Mouse (Mus musculus): ENCODE measurements around the gene Gpcpd1.

The Gpcpd1 gene

DNA sequence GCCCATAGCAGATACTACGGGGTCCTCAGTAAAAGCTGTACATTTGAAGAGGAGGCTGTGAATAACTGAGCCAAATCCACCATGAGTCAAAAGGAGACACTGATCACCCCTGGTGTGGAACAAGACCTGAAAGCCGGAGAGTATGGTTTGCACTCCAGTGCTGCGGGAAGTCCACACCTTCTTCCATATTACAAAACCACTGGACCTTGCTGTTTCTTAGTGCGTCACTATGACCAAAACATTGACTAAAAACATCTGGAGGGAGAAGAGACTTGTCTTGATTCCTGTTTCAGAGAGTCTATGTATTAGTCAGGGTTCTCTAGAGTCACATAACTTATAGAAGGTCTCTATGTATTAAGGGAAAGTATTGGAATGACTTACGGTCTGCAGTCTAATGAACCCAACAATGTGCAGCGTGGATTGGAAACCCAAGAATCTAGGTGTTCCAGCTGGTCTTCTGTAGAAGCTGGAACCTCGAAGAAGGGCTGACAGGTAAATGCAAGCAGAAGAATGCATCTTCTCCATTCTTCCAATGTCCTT lies at the start of gene Gpcpd1:
TSS of gene Gpcpd1 (minus strand) at position 490 of the 540 bp plus-strand sequence.
- in situ Hi-C loops (cut with MboI, MseI), result loop anchor here (25.0 kb wide), 1 partner anchor 100 kb away; the partner anchor contains the start of gene Shld1

- in situ Hi-C loops (cut with MboI, MseI), result no loop called here
Measured at GRCm38 (mm10) chr2:132636534-132636933, 49.0 kb upstream of the Gpcpd1 start.

DNA sequence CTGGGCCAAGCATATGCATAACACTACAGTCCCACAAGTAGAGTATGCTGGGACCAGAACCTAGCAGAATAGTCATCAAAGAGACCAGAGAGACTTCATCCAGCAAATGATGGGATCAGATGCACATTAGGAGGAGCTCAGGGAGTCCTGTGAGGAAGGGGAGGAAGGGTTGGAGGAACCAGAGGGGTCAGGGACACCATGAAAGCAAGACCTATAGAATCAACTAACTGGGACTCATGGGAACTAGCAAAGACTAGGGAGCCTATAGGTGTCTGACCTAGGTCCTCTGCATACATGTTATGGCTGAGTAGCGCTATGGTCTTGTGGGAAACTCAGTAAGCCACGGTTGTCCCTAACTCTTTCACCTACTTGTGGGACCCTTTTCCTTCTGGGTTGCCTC lies 41.1 kb upstream of the Gpcpd1 start:
- in situ Hi-C loops (cut with MboI, MseI), result no loop called here

DNA sequence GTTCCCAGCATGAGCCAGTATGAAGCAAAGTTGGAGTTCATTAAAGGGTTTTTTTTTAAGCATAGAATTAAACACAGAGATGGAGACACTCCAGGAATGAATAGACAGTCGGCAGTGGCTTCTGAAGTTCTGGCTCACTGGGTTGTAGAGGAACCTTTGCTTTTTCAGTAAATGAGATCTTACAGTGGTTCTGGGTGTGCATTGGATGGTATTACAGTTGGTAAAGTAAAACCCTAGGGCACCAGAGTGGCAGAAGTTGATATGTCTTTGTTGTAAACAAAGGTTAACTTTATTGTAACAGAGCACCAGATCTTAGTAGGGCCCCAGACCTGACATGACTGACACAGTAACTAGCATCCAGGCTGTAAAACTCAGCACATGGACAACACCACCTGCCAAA lies 35.6 kb upstream of the Gpcpd1 start:
- in situ Hi-C loops (cut with MboI, MseI), result no loop called here

- in situ Hi-C loops (cut with MboI, MseI), result no loop called here
Measured at GRCm38 (mm10) chr2:132617693-132618092, 30.2 kb upstream of the Gpcpd1 start.

DNA sequence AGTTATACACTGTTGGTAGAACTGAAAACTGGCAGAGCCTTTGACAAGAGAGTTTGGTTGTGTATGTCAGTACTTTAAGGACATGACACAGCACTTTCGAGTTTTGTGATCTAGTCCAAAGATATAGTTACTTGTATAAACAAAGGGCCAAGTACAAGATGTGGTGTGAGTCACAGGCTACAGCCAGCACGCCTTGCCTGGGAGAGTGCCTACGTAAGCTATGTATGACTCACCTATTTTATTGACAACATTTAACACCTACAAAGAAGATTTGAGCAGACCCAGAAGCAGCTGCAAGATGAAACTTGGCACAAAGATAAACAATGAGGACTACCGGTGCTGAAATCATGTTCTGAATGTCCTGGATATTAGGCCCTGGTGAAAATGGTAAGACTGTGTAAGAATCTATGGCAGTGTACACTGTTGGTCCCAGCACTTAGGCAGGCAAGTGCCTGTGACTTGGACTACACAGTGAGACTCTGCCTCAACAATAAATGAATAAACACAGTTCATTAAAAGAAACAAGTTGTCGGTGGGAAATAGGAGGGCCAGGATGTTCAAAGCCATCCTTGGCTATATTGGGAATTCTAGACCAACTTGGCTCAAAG lies 26.2 kb upstream of the Gpcpd1 start:
- in situ Hi-C loops (cut with MboI, MseI), result no loop called here

DNA sequence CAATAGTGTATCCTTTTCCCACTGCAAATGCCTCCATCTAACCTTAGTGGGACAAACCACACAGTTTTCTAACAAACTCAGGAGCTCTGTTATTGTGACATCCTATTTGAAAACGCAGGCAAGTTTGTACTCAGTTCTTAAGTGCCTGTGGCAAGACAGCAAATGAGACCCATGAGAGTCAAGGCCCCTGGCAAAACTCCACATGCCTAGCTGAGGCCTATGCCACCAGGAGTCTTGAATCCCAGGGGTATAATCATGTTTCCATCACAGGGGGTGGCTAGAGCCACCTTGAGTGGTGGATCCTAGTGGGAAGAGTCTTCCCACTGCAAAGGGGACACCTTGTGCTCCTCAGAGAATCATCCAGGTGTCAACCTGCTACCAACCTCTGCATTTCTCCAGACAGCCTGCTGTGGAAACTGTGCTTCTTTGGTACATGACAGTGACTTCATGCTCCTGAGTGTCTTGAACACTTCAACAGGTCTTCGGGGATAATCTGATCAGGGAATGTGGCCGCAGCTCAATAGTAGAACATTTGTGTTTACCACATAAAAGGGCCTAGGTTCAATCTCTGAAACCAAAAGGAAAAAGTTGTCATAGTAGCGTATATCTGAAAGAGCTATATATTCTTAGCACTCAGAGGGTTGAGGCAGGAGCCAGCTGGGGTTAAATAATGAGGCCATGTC lies 24.2 kb upstream of the Gpcpd1 start:
- in situ Hi-C loops (cut with MboI, MseI), result no loop called here

DNA sequence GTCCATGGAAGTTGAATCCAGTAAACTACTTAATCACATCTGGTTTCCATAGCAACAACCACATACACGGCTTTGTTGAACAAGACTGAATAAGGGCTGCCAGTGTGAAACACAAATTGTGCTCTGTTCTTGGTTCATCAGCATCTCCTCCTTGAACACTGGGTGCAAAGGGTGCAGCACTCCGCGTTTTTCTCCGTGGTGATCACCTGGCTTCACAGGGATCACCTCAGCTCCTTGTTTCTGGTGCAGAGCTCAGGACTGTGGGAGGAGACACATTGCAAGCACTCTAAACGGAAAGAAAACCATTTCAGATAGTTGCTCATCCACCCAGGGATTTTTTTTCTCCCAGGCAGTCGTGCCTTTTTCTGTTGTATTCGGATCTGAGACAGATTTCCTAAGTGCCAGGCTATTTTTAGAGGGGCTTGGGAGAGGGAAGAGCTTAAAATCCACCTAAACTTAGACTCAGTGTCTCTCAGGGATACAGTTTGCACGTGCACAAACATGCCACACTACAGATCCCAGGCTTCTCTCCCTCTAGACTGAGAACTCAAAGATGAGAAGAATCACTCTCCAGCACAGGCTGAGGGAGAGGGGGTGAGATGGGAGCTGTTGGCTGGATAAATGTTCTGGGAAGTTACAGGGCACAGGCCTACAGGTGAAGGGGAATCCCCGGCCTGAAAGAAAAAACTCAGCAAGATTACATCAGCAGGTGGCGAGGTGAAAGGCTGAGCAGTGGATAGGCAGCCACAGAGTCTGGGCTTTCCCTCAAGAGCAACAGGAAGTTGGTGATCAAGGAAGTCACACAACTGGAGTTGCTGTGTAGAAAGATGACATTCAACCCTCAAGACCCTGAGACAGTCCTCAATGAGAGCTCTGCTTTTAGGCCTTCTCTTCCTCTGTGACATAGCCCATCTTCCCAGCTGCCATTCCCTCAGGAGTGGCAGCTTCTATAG lies 19.9 kb upstream of the Gpcpd1 start:
- in situ Hi-C loops (cut with MboI, MseI), result no loop called here

DNA sequence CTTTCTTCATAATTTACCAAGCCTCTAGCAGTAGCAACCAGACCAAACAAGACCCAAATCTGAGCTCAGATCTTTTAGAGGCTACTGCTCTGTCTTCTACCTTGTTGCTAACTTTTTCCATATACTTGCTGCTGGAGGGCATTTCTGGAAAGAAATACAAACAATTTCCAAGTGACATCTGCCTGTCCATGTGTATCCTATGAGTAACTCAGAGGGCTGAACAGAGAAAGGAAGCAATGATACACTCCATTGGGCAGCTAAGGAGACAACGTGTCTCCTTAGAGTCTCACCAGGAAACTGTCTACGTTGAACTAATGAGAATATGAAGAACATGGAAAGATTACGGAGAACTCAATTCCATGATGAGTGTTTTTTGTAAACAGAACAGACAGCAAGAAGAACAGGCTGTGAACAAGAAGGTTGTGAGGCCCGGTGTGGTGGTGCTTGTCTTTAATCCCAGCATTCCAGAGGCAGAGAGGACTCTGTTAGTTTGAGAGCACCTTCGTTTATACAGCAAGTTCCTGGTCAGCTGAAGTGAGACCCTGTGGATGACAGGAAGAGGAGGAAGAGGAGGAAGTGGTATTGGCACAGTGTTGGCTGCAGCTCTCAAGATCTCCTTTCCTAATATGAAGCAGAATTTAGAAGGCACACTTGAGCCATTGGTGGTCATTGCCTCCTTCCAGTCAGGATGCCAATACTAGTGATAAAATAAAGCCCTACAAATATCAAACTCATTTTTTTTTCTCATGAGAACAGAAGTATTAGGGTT lies 18.4 kb upstream of the Gpcpd1 start:
- in situ Hi-C loops (cut with MboI, MseI), result no loop called here

GRCm38 (mm10) chr2:132604922-132605321 lies 17.4 kb upstream of the Gpcpd1 start:
- in situ Hi-C loops (cut with MboI, MseI), result no loop called here

- in situ Hi-C loops (cut with MboI, MseI), result no loop called here
Measured at GRCm38 (mm10) chr2:132603706-132604105, 16.2 kb upstream of the Gpcpd1 start.

GRCm38 (mm10) chr2:132601777-132602176 lies 14.2 kb upstream of the Gpcpd1 start:
- in situ Hi-C loops (cut with MboI, MseI), result no loop called here

- in situ Hi-C loops (cut with MboI, MseI), result no loop called here
Measured at GRCm38 (mm10) chr2:132600081-132600480, 12.6 kb upstream of the Gpcpd1 start.

DNA sequence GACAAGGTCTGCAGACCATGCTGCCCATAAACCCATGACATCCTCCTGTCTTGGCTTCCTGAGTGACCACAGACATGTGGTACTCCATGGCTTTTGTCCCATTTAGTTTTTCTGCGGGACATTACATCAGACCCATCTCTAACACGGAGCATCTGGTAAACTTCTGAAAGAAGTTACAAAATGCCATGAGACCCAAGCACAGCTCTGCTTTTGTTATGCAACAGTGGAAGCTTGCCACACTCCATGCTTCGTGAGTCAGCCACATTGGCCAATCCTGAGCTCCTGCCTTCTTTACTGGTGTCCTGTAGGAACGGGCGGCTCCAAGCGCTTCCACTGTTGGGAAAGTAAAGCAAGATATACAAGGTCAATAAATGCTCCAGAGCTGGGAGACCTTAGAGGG lies 11.6 kb upstream of the Gpcpd1 start:
- in situ Hi-C loops (cut with MboI, MseI), result loop anchor here (25.0 kb wide), 1 partner anchor 88 kb away; the partner anchor contains the start of gene Shld1

GRCm38 (mm10) chr2:132597866-132598480 lies 10.4 kb upstream of the Gpcpd1 start:
- in situ Hi-C loops (cut with MboI, MseI), result loop anchor here (25.0 kb wide), 1 partner anchor 89 kb away; the partner anchor contains the start of gene Shld1

DNA sequence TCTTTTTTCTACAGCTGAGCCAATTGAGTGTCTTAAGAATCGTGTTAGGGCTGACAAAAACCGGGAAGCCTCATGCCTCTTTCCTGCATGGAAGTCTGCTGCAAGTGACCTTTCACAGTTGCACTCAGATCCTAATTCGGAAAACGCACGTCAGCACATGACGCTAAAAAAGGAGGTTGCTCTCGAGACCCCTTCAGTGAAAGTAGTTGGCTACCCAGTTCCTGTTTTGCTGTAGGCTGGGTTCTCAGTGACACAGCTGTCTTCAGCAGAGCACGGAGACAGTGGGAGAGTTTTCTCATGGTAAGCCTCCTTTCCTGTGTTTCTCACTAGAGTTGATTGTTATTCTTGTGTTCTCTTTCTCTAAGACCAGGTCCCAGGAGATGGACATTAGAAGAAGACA lies 9.7 kb upstream of the Gpcpd1 start:
- in situ Hi-C loops (cut with MboI, MseI), result loop anchor here (25.0 kb wide), 1 partner anchor 90 kb away; the partner anchor contains the start of gene Shld1

- in situ Hi-C loops (cut with MboI, MseI), result loop anchor here (25.0 kb wide), 1 partner anchor 92 kb away; the partner anchor contains the start of gene Shld1
Measured at GRCm38 (mm10) chr2:132595601-132596235, 8.2 kb upstream of the Gpcpd1 start.

GRCm38 (mm10) chr2:132592126-132592525 lies 4.6 kb upstream of the Gpcpd1 start:
- in situ Hi-C loops (cut with MboI, MseI), result loop anchor here (25.0 kb wide), 1 partner anchor 95 kb away; the partner anchor contains the start of gene Shld1

- in situ Hi-C loops (cut with MboI, MseI), result loop anchor here (25.0 kb wide), 1 partner anchor 96 kb away; the partner anchor contains the start of gene Shld1
Measured at GRCm38 (mm10) chr2:132591579-132591978, 4.0 kb upstream of the Gpcpd1 start.
